Mouse (Mus musculus) lung, postnatal 0 days (tissue): Measurements from ENCODE around the gene Ahnak2.

Experiments used
- CTCF ChIP-seq: IDR thresholded peaks from 2 replicates; pipeline ENCODE4 v1.5.1; 2016; ENCODE audit warnings: antibody characterized with exemption, mild to moderate bottlenecking
- EP300 ChIP-seq: IDR thresholded peaks from 2 replicates; pipeline ENCODE4 v1.6.1; 2016; ENCODE audit warnings: antibody characterized with exemption, mild to moderate bottlenecking, control low read depth

GRCm38 (mm10) chr12:112851116-112851515, 48.7 kb upstream of the Ahnak2 start:
- TF ChIP-seq CTCF (no peak), EP300 (no peak)
